Mouse (Mus musculus) thymus, postnatal 10 days (tissue): ENCODE data around the gene Ppp1r9a.

Experiments
- DNase-seq, 2 experiments: peaks; one replicate each; pipeline ENCODE4 v3.0.0; 2021; ENCODE audit warnings: low spot score in 2 of 2

Ppp1r9a gene

DNA sequence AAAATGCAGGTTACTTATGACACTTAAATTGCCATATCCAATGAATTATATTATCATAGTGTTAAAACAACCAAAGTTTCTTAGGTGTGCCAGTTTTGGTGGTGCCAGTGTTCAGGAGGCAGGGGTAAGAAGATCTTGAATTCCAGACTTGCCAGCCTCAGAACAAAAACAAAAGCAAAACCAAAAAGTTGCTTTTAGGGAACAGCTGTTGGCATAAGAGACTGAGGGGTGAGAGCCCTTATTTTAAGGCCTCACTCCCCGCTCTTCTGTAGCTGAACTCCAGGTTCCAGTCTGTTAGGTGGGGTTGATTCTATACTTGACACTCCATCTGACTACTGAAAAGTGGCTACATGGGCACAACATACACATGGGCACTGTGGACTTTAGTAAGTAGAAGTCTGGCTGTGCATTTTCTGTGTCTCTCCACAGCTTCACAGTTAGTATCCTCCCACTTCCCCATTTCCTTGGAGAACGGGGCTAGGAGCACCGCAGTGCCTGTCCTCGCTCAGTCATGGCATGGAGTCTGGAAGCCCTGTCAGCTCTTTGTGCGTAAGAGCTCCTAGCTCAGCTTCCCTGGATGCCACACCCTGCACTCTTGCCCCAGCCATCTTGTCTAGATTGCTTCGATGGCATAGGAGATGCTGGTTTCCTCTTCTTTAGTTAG, 103.7 kb downstream of the Ppp1r9a start:
- DNase-seq, result no peak

DNA sequence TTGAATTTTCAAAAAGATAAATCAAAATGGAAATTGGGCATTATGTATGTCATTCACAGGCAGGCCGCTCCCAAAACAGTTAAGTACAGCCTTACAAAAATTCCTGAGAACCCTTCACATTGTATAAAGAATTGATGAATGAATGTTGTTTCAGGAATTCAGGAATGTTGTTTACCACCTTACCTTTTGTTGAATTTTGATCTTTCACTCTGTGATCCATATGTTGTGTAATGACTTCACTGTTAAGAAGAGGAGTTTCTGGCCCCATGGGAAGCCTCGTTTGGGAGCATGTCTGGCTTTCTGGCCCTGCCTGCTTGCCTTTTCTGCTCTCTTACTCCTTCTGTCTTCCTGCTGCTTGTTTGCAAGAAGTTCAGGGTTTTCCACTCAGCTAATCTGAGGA, 105.4 kb downstream of the Ppp1r9a start:
- DNase-seq, result no peak

DNA sequence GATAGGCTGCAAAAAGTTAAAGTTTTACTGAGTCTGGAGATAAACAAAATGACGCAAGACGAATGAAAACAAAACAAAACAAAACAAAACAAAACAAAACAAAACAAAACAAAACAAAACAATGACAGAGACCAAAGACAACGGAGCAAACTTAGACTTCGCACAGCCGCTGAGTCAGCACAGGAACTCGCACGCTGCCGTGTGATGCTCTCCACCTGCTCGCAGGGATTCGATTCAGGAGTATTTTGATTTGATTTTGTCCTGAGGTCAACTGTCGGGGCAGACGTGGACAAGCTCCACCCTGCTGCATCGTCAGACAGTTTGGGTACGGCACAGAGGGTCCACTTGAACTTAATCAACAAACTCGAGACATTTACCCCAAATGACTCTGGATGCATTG, 105.9 kb downstream of the Ppp1r9a start:
- no peak for DNase-seq

DNA sequence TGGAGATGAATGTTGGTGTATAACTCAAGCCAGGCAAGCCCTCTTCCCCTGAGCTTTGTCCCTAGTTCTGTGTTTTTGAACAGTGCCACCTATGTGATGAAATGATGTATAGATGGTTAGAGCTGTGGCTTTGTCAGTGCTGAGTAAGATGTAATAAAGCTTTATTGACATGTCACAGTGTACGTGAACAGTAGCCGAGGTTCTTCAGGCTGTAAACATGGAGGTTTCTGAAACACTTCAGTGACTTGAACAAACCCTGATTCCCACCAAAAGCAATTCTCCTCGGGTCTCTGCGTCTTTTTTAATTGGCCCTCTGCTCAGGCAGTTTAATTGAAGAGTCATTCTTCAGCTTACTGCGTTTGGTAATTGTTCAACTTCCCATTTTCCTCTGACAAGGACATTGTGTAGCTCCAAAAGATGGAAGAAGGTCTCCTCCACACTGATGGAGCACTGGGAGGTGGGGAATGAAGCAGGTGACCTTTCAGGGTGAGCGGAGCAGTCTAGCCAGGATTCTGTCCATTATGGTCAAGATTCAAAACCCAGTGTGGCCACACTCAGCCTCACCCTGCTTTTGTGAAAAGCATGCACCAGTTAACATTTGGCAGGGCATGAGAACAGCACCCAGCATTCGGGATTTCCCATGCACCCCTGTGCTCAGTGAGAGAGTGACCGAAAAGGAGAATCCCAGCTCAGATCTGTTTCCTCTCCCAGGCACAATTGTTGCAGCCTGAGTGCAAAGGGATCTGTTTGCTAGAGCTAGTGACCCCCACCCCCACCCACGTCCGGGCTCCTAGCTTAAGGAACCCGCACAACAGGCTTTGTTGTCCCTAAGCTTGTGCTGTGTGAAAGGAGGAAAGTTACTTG, 108.1 kb downstream of the Ppp1r9a start:
- DNase-seq, result no peak

DNA sequence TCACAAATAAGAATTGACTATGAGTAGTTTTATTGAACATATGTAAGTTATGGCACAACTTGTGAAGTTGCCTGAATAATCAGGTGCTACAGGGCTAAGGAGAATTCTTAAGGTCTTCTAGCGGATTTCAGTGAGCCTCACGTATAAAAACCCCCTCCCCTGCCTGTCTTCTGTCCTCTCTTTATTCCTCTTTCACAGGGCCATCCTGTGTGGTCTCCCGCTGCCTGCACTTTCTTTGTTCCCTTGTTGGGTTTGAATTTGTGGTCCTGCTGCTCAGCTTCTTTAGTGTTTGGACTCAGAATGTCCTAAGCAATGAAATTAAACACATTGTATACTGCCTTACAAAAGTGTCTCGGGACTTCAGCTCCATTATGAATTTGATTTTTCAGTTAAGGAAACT, 110.1 kb downstream of the Ppp1r9a start:
- DNase-seq, result no peak

DNA sequence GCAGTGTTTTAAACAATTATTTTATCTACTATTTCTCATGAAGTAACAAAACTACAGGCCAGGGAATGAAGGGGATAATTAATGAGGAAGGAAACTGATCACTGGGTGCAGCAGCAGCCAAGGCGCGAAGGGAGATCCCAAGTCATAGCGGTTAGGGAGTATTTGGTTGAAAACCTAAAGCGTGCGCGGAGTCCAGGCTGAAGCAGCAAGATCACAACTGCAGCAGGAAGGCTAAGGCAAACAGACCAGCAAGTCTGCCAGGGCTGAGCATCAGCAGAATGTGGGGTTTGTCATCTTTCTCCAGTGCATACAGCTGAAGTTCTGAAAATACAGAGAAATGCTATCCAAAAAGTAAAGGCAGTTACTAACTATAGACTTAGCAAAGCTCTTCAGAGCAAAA, 111.8 kb downstream of the Ppp1r9a start:
- no peak for DNase-seq

DNA sequence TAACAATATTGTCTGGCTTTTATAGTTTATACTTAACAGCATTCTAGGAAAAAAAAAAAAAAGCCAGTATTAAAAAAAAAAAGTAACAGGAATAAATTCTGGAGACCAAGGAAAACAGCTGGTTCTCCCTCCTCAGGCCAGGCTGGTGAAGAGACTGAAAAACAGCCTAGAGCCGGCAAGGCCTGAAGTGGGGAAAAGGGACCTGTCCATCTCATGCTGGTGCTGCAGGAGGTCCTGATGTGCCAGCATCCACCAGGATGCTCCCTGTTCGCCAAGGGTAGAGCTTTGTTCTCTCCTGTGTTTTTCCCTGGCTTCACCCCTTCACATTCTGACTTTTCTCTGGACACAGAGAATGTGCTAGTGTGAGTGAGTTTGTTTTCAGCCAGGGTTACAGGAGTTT, 112.5 kb downstream of the Ppp1r9a start:
- DNase-seq, result no peak

DNA sequence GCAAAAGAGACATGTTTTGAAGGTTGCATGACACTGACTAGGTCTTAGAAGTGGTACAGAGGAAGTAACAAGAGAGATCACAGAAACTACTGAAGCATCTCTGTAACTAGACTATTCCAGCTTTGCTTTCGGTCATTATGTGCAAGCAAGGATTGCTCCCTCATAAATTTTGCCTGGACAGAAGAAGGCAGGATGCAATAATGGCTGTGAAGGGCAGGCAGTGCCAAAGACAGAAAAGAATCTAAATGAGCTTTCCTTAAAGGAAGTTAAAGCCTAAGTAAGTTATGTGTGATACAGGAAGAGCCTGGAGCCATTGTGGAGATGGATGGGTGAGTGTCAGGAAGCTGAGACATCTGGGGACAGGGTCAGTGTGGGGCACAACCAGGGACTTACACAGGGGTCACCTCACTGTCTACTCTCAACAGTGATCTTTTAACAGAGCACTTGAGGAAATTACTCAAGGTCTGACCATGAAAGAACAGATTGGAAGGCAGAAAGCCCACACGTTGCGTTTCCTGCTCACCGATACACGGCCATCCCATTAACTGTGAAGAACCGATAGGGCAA, 115.3 kb downstream of the Ppp1r9a start:
- DNase-seq, result no peak

DNA sequence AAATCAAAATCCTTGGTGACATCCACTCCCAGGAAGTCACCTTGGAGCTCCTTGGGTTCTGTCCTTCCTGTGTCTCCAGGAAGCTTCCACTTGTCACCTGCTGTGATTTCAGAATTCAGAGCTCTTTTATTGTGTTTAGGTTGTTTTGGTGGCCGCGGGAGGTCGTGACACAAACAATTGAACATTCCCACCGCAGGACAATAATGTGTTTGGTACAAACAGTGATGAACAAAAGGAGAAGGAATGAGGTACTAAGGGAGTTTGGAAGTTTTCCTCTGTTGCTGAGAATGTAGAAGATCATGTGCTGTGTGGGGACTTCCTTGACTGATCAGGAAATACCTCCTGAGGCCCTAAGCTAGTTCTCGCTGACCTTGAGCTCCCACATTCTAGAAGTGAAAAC, 116.5 kb downstream of the Ppp1r9a start:
- DNase-seq, result no peak

DNA sequence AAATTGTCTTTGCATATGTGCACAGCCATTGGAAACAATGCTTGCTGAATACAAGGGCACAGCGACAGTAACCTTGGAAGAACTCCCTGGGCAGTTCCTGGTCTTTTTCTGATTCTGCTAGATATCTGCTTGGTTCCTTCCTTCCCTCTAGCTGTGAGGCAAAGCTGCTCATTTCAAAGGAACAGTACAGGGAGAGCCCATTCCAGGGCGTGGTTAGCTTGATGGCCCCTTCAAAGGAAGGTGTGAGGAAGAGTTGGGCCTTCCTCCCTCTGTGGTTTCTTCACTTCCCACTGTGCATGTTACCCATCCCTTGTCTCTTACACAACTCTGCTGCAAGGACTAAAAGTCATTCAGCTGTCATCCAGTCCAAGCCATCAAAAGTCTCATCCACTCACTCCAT, 117.3 kb downstream of the Ppp1r9a start:
- DNase-seq, result no peak

DNA sequence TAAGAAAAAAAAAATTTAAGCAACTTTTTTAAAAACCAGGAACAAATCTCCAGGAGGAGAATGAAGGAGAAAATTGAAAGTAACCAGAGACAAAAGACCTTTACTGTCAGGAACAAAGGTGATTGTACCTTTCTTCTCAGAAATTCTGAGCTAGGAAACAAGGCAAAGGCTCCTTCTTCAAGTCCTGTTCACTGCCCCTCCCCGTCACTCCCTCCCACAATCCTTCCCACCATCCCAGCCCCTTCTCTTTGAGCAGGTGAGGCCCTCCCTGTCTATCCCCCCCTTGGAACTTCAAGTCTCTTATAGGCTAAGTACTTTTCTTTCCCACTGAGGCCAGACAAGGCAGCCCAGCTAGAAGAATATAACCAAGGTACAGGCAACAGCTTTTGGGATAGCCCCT, 117.8 kb downstream of the Ppp1r9a start:
- no peak for DNase-seq

DNA sequence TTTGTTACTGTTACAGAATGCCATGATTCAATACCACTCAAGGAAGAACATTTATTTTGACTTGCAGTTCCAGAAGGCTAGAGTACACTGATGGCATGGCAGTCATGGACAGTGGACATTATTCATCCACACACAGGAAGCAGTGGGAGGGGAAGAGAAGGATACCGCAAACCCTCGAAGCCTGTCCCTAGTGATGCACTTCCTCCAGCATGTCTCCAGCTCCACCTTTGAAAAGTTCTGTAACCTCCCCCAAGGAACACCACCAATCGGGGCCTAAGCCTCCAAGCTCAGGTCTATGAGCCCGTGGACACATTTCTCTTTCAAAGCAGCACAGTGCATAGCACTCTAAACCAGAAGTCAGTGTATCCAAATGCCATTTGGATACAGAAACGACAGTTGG, 120.0 kb downstream of the Ppp1r9a start:
- no peak for DNase-seq

DNA sequence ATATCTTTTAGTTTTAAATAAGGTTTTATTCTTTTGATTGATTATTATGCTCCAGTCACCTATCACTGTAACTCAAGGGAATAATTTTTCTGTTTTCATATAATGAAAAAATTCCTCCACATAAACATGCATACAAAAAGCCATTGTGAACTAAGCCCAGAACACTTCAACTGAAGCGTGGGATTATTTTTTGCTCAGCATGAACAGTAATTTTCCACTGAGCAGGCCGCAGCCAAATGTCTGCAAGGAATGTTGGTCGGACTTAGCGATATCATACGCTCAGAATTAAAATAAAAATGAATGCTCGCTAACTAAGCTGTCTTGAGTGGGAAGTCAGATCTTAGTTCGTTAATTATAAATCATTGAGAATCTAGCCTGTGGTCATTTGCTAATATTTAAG, 122.2 kb downstream of the Ppp1r9a start:
- no peak for DNase-seq

DNA sequence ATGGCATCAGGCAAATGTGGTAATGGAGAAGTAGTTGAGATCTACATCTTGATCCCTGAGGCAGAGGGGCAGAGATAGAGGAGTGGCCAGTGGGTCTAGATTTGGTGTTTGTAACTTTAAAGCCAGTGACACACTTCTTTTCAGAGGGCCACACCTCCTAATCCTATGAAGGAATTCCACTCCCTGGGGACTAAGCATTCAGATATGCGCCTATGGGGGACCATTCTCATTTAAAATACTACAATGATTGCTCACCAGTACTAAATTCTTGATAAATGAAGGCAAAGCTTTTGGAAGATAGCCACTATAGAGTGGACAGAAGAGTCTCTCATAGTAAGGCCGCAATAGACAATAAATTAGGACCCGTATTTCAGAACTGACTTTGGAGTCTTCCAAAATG, 124.1 kb downstream of the Ppp1r9a start:
- no peak for DNase-seq

DNA sequence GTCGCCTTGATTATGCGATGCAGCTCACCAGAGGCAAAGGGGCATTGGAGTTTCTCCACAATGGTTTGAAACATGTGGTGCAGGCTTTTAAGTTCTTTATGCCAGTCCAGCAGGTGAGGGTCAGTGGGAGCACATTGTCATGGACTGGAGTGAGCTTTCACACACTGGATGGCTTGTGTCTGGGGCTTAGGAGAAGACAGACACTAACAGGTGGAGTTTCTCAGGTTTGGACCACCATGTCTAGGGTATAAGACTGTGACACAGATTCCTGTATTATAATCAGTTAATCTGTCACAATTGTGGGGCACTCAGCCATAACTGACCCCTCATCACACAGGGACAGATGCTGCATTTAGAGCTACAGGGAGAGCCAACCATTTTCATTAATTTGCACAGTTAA, 124.5 kb downstream of the Ppp1r9a start:
- DNase-seq, result no peak

DNA sequence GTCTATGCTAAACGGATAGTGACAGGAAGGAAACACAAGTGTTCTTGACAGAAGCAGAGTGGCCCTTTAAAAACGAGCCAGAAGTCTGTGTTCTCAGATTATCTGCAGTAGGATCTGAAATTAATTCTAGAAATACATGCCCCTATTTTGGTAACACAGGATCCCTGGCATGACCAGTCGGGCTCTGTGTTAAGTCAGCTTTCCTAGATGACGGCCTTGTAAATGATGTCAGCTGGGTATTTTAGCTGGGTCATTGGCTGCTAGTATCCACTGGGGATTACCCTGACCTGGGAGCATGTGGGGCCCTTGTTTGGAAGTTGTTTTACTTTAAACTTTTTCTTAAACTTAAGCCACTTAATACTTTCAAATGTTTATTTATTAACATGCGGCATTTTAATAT, 125.1 kb downstream of the Ppp1r9a start:
- DNase-seq, result no peak

DNA sequence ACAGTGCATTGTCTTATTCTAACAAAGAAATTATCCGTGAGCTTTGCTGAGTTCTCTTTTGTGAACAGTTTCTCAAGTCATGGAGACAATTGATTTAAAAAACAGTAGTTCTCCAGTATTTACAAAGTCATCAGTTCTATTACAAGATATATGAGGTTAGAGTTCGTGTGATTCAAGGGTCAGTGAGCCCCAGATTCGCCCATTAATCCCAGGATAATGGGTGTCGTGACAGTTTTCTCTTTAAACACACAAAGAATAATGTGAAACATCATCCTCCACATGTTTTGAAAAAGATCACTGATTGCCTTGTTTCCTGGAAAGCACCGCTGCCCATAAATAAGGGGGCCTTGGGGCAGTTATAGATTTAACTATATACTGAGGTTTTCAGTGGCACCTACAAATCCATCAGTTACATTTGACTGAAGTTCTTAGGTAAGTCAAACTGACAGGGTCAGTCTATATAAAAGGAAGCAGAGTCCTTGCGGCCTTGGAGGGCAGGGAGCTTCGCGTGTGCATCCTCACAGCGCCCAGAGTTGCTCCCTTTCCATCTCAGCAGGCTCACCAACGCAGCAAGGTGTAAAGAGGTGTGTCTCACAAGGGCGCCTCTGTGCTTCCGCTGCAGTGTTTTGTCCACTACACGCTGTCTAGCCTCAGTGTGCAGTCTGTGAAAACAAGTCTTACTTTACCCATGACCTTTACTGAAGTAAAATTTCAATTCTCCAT, 126.6 kb downstream of the Ppp1r9a start:
- no peak for DNase-seq

DNA sequence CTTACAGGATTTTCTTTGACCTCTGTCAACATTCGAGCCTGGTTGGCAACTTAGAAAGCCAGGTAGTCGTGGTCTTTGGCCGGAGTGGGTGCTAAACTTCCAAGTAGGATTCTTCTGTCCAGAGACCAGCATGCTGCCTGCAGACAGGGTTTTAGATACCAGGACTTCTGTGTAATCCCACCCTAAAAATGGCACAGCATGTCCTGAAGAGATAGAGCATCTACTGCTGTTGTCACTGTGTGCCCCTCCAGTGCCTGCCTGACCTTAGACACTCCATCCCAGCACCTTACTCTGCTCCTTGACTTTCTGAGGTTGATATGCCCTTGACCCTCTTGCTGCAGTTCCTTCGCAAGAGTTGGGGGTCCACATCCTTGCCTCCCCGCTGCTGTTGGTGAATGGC, 127.2 kb downstream of the Ppp1r9a start:
- no peak for DNase-seq

DNA sequence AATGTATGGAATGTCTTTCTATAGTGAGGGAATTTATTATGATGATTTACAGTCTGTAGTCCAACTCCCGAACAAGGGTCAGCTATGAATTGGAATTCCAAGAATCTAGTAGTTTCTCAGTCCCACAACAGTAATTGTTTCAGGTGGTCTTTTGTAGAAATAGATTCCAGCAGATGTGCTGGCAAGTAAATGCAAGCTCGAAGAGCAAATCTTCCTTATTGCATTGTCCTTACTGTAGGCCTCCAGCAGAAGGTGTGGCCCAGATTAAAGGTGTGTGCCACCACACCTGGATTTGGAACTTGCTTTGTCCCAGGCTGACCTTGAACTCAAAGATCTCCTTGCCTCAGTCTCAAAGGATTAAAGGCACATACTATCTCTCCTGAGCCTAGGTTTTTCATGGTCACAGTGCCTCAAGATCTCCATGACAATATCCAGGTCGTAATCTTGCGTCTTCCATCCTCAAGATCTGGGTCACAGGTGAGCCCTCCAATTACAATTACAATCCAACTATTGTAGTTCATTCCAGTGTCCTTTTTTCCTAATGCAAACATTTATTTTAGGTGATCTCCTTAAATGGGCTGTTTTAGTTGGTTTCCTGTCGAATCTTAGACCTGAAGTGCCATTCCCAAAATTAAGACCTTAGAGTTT, 130.4 kb downstream of the Ppp1r9a start:
- DNase-seq, result no peak

DNA sequence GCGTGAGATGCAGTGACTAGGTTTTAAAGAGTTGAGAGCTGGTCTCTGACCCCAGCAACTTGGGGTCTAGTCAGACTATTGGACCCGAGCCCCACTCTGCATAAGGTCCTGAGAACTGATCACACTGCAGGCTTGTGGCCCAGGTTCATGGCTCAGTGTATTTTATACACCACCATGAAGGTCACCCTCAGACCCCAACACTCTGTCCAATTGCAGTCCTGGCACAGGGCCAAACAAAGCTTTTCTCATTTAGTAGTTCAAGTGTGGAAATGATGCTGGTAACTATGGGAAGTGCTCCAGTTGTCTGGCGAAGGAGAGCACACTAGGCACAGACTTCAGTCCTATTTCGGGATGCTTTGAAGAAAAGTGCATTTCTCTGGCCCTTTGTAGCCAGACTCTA, 134.5 kb downstream of the Ppp1r9a start:
- DNase-seq, result no peak

DNA sequence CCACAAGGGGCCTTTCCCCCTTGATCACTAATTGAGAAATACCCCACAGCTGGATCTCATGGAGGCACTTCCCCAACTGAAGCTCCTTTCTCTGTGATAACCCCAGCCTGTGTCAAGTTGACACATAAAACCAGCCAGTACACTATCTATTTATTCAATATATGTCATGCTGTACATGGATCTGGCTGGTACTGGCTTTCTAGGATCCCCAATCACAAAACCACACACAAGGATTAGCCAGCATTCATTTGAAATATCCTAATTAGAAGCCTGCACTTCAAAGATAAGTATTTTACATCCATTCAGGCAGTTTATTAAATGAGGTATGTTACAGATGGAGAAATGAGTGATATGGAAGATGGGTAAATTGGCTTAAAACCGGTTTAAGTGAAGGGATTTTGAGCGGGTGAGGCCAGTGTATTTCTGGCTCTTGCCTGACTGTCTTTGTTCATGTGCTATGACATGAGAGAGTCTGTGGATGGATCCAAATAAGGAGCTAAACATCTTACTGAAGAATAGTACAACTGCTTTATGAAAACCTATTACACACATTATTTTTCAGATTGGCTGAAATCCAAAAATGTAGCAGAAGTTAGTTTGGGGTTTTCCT, 135.5 kb downstream of the Ppp1r9a start:
- no peak for DNase-seq

DNA sequence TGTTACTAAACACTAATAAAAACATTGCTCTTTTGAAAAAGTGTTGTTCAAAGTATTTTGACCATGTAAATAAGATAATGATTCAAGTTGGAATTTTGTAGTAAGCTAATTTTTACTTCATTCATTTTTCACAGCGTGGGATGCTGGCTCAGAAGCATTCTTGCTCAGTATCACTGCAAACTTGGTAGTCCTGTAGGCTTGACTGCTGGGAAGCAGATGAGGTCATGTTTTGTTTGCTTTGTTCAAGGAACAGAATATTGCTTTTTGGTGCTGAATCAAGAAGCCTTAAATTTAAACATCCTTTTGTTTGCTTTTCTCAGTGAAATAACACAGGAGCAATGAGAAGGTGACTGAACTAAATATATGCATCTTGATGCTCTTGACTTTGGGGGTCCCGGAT, 136.6 kb downstream of the Ppp1r9a start:
- DNase-seq, result no peak
